Mouse (Mus musculus): ENCODE data around the gene Igsf10.
"Not testable (repeated sequence)": the region's sequence is repeated elsewhere in the genome, so short reads cannot be mapped to it uniquely, and the experiment has no call there.

Gene Igsf10

GRCm38 (mm10) chr3:59344065-59344905 lies at the start of gene Igsf10:
Gene Igsf10, minus strand, starts transcription at chr3:59344394.
- peak; percentile 17 to 26 for DNase-seq (ENCODE audit: low spot score in 2 of 2)

- DNase-seq (ENCODE audit: low spot score in 2 of 2) = no peak
Measured at GRCm38 (mm10) chr3:59385553-59385952, 41.4 kb upstream of the Igsf10 start.

- DNase-seq (ENCODE audit: low spot score in 2 of 2) = no peak
Measured at GRCm38 (mm10) chr3:59385000-59385399, 40.8 kb upstream of the Igsf10 start.

- DNase-seq (ENCODE audit: low spot score in 2 of 2) = no peak
Measured at GRCm38 (mm10) chr3:59384321-59384720, 40.1 kb upstream of the Igsf10 start.

- DNase-seq (ENCODE audit: low spot score in 2 of 2) = not testable (repeated sequence)
Measured at GRCm38 (mm10) chr3:59378791-59379190, 34.6 kb upstream of the Igsf10 start.

- DNase-seq (ENCODE audit: low spot score in 2 of 2) = no peak
Measured at GRCm38 (mm10) chr3:59361895-59362294, 17.7 kb upstream of the Igsf10 start.

- DNase-seq (ENCODE audit: low spot score in 2 of 2) = no peak
Measured at GRCm38 (mm10) chr3:59360102-59360501, 15.9 kb upstream of the Igsf10 start.

GRCm38 (mm10) chr3:59354156-59354555 lies 10.0 kb upstream of the Igsf10 start:
- DNase-seq (ENCODE audit: low spot score in 2 of 2) = no peak

- no peak for DNase-seq (ENCODE audit: low spot score in 2 of 2)
Measured at GRCm38 (mm10) chr3:59351768-59352167, 7.6 kb upstream of the Igsf10 start.

- DNase-seq (ENCODE audit: low spot score in 2 of 2) = no peak
Measured at GRCm38 (mm10) chr3:59343026-59343425, 1.2 kb downstream of the Igsf10 start.

- DNase-seq (ENCODE audit: low spot score in 2 of 2) = no peak
Measured at GRCm38 (mm10) chr3:59341647-59342427, 2.4 kb downstream of the Igsf10 start.

GRCm38 (mm10) chr3:59328526-59328925 lies 15.7 kb downstream of the Igsf10 start:
- DNase-seq (ENCODE audit: low spot score in 2 of 2) = no peak

- peak; percentile 72 to 82 for DNase-seq (ENCODE audit: low spot score in 2 of 2)
Measured at GRCm38 (mm10) chr3:59321278-59321876, 22.8 kb downstream of the Igsf10 start.

GRCm38 (mm10) chr3:59316077-59316476 lies 28.1 kb downstream of the Igsf10 start:
- no peak for DNase-seq (ENCODE audit: low spot score in 2 of 2)

GRCm38 (mm10) chr3:59312610-59313009 lies 31.6 kb downstream of the Igsf10 start:
- DNase-seq (ENCODE audit: low spot score in 2 of 2) = peak; percentile 54 to 56

GRCm38 (mm10) chr3:59305518-59305917 lies 38.7 kb downstream of the Igsf10 start:
- no peak for DNase-seq (ENCODE audit: low spot score in 2 of 2)

GRCm38 (mm10) chr3:59304944-59305343 lies 39.2 kb downstream of the Igsf10 start:
- no peak for DNase-seq (ENCODE audit: low spot score in 2 of 2)

GRCm38 (mm10) chr3:59297653-59298052 lies 46.5 kb downstream of the Igsf10 start:
- DNase-seq (ENCODE audit: low spot score in 2 of 2) = no peak

GRCm38 (mm10) chr3:59296563-59297130 lies 47.5 kb downstream of the Igsf10 start:
- no peak for DNase-seq (ENCODE audit: low spot score in 2 of 2)

- DNase-seq (ENCODE audit: low spot score in 2 of 2) = no peak
Measured at GRCm38 (mm10) chr3:59295699-59296562, 48.3 kb downstream of the Igsf10 start.

Measured in right cerebral cortex, adult 2 months (tissue).